Mouse (Mus musculus): ENCODE measurements at regions not wholly inside any gene's neighbourhood (a gene's known extent, or its start where the extent isn't known, plus 50 kb on each side); places are given as distances from the start of the nearest gene placed in this dataset.

GRCm38 (mm10) chr16:24080471-24080870, 91.8 kb upstream of the Bcl6 start:
- no peak for TF ChIP-seq CTCF (IDR thresholded peaks at IDR 0.05; ENCODE audit: low read depth)
- no peak for TF ChIP-seq EP300 (IDR thresholded peaks at IDR 0.05; ENCODE audit: low read depth)
- Histone ChIP-seq H3K27ac (ENCODE audit: low read depth) (no peak overlapping the region), H3K4me3 (ENCODE audit: low read depth, low read length) (no peak overlapping the region), H3K4me1 (ENCODE audit: control insufficient read depth, insufficient read depth) (no peaks in the 10 kb centered on the region), H3K9me3 (replicated peaks; ENCODE audit: control insufficient read depth, low read length) (no peaks in the 10 kb centered on the region), H3K27me3 (ENCODE audit: control insufficient read depth, insufficient read depth, low read length) (no peaks in the 10 kb centered on the region), H3K9ac (replicated peaks; ENCODE audit: low read depth, low read length) (no peak overlapping the region), H3K36me3 (replicated peaks; ENCODE audit: control insufficient read depth, insufficient read depth, low read length) (no peaks in the 10 kb centered on the region), H3K4me2 (ENCODE audit: low read depth, low read length) (no peak overlapping the region)
- 83% methylated on average over 5 of the region's 5 CpGs for WGBS
- no peak for DNase-seq (ENCODE audit: low spot score)
- ATAC-seq (ENCODE audit: insufficient read depth, low read depth) = no peak

- DNase-seq (ENCODE audit: low spot score) (no peak), ATAC-seq (ENCODE audit: insufficient read depth, low read depth) (no peak)
- H3K27ac ChIP-seq (ENCODE audit: low read depth) = no peak overlapping the region
- H3K4me2 ChIP-seq (ENCODE audit: low read depth, low read length) = no peak overlapping the region
- H3K9me3 ChIP-seq (replicated peaks; ENCODE audit: control insufficient read depth, low read length) = no peaks in the 10 kb centered on the region
- H3K27me3 ChIP-seq (ENCODE audit: control insufficient read depth, insufficient read depth, low read length) = no peaks in the 10 kb centered on the region
- H3K36me3 ChIP-seq (replicated peaks; ENCODE audit: control insufficient read depth, insufficient read depth, low read length) = no peaks in the 10 kb centered on the region
- no peak overlapping the region for H3K9ac ChIP-seq (replicated peaks; ENCODE audit: low read depth, low read length)
- no peak overlapping the region for H3K4me3 ChIP-seq (ENCODE audit: low read depth, low read length)
- TF ChIP-seq CTCF (IDR thresholded peaks at IDR 0.05; ENCODE audit: low read depth) (no peak), EP300 (IDR thresholded peaks at IDR 0.05; ENCODE audit: low read depth) (no peak)
- H3K4me1 ChIP-seq (ENCODE audit: control insufficient read depth, insufficient read depth) = no peaks in the 10 kb centered on the region
- WGBS = 85% methylated on average over 1 of the region's 1 CpGs
Measured at GRCm38 (mm10) chr16:24078622-24079021, 90.0 kb upstream of the Bcl6 start.

- ATAC-seq (ENCODE audit: insufficient read depth, low read depth) (no peak), DNase-seq (ENCODE audit: low spot score) (no peak)
- no peak overlapping the region for H3K27ac ChIP-seq (ENCODE audit: low read depth)
Measured at GRCm38 (mm10) chr16:24077428-24077827, 88.8 kb upstream of the Bcl6 start.

DNA sequence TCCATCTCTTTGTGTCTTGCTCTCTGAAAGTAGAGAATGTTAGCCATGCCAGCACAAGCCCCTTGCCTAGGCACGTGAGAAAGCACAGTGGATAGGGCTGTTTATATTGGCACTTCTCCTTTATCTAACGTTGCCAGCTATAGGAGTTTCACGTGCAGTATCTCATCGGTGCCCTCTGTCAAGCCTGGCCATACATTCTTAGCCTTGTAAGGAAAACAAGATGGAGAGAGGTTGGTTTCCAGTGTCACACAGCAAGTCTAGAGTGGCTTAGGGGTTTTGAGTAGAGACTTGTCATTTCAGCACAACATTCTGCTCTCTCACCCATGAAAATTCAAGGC, 88.1 kb upstream of the Bcl6 start:
- Histone ChIP-seq H3K4me1 (ENCODE audit: control insufficient read depth, insufficient read depth) (no peaks in the 10 kb centered on the region), H3K9me3 (replicated peaks; ENCODE audit: control insufficient read depth, low read length) (no peaks in the 10 kb centered on the region), H3K27ac (ENCODE audit: low read depth) (no peak overlapping the region), H3K4me2 (ENCODE audit: low read depth, low read length) (no peak overlapping the region), H3K4me3 (ENCODE audit: low read depth, low read length) (no peak overlapping the region), H3K27me3 (ENCODE audit: control insufficient read depth, insufficient read depth, low read length) (no peaks in the 10 kb centered on the region), H3K9ac (replicated peaks; ENCODE audit: low read depth, low read length) (no peak overlapping the region), H3K36me3 (replicated peaks; ENCODE audit: control insufficient read depth, insufficient read depth, low read length) (no peaks in the 10 kb centered on the region)
- DNase-seq (ENCODE audit: low spot score) (no peak), ATAC-seq (ENCODE audit: insufficient read depth, low read depth) (no peak)
- TF ChIP-seq CTCF (IDR thresholded peaks at IDR 0.05; ENCODE audit: low read depth) (no peak), EP300 (IDR thresholded peaks at IDR 0.05; ENCODE audit: low read depth) (no peak)
- WGBS = 71% methylated on average over 4 of the region's 4 CpGs

More at GRCm38 (mm10) chr16:24077428-24077827, 88.8 kb upstream of the Bcl6 start:
- Histone ChIP-seq H3K4me3 (ENCODE audit: low read depth, low read length) (no peak overlapping the region), H3K4me1 (ENCODE audit: control insufficient read depth, insufficient read depth) (no peaks in the 10 kb centered on the region), H3K36me3 (replicated peaks; ENCODE audit: control insufficient read depth, insufficient read depth, low read length) (no peaks in the 10 kb centered on the region), H3K9me3 (replicated peaks; ENCODE audit: control insufficient read depth, low read length) (no peaks in the 10 kb centered on the region), H3K9ac (replicated peaks; ENCODE audit: low read depth, low read length) (no peak overlapping the region), H3K4me2 (ENCODE audit: low read depth, low read length) (no peak overlapping the region), H3K27me3 (ENCODE audit: control insufficient read depth, insufficient read depth, low read length) (no peaks in the 10 kb centered on the region)
- WGBS = 65% methylated on average over 2 of the region's 2 CpGs
- TF ChIP-seq EP300 (IDR thresholded peaks at IDR 0.05; ENCODE audit: low read depth) = no peak

DNA sequence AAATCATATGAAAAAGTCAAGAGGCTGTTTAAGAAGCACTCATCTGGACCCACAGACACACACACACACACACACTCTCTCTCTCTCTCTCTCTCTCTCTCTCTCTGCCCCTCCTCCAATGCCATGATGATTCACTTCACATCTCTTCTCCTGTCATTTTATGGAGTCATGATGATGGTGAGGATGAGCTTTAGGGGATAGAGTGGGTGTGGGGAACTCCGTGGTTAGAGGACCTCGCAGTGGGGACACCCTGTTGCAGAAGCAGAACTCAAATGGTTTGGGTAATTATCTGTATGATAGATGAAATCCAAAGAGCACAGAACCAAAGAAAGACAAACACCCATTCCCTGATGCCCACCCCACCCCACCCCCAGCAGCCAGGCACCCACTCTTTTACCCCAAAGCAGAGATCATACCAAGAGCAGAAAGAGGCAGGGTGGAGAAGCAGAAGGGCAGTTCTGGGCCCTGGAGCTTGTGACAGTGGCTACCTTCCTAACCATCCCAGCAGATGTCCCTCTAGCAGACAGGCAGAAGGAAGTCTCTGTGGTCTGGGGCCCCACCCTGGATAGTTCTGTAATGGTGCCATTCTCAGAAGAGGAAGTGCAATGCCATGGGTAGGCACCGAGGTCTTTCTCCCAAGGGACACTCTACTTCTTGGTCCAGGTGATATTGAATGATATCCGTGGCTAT, 87.6 kb upstream of the Bcl6 start:
- H3K4me1 ChIP-seq (ENCODE audit: control insufficient read depth, insufficient read depth) = no peaks in the 10 kb centered on the region
- TF ChIP-seq CTCF (IDR thresholded peaks at IDR 0.05; ENCODE audit: low read depth) = no peak
- TF ChIP-seq EP300 (IDR thresholded peaks at IDR 0.05; ENCODE audit: low read depth) = no peak
- no peak overlapping the region for H3K4me3 ChIP-seq (ENCODE audit: low read depth, low read length)
- DNase-seq (ENCODE audit: low spot score) = no peak
- H3K27ac ChIP-seq (ENCODE audit: low read depth) = no peak overlapping the region
- 74% methylated on average over 4 of the region's 4 CpGs for WGBS
- H3K9ac ChIP-seq (replicated peaks; ENCODE audit: low read depth, low read length) = no peak overlapping the region
- no peaks in the 10 kb centered on the region for H3K27me3 ChIP-seq (ENCODE audit: control insufficient read depth, insufficient read depth, low read length)
- no peaks in the 10 kb centered on the region for H3K9me3 ChIP-seq (replicated peaks; ENCODE audit: control insufficient read depth, low read length)
- no peak for ATAC-seq (ENCODE audit: insufficient read depth, low read depth)
- H3K4me2 ChIP-seq (ENCODE audit: low read depth, low read length) = no peak overlapping the region
- H3K36me3 ChIP-seq (replicated peaks; ENCODE audit: control insufficient read depth, insufficient read depth, low read length) = no peaks in the 10 kb centered on the region

DNA sequence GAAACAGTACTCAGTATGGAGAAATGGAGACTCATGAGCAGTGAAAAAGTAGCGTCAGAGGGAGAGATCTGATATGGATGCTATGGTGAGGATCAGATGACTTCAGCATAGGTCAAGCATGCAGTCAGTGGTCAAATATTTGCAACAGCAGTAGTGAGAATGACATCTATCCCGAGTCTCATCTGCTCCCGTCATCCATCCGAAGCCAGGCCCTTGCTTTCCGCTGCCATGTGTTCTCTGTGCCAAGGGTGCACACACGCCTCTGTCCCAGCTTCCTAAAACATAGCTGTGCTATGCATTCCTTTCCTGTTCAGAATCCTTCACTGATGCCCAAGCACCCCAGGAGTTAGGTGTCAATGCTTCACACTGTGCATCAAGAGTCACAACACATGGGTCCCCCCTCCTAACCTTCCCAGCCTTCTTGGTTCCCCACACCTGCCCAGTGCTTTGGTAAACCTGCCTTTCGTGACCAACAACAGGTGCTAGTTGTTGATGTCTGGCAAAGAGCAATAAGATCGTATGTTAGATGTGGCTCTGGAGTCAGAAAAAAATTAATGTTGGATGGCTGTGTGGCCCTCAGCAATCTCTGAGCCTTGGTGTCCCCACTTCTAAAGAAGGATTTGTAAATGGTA, 85.1 kb upstream of the Bcl6 start:
- Histone ChIP-seq H3K4me1 (ENCODE audit: control insufficient read depth, insufficient read depth) (no peaks in the 10 kb centered on the region), H3K27ac (ENCODE audit: low read depth) (no peak overlapping the region), H3K36me3 (replicated peaks; ENCODE audit: control insufficient read depth, insufficient read depth, low read length) (no peaks in the 10 kb centered on the region), H3K9ac (replicated peaks; ENCODE audit: low read depth, low read length) (no peak overlapping the region), H3K4me3 (ENCODE audit: low read depth, low read length) (no peak overlapping the region), H3K27me3 (ENCODE audit: control insufficient read depth, insufficient read depth, low read length) (no peaks in the 10 kb centered on the region), H3K9me3 (replicated peaks; ENCODE audit: control insufficient read depth, low read length) (no peaks in the 10 kb centered on the region), H3K4me2 (ENCODE audit: low read depth, low read length) (no peak overlapping the region)
- DNase-seq (ENCODE audit: low spot score) (no peak), ATAC-seq (ENCODE audit: insufficient read depth, low read depth) (no peak)
- TF ChIP-seq EP300 (IDR thresholded peaks at IDR 0.05; ENCODE audit: low read depth) (no peak), CTCF (IDR thresholded peaks at IDR 0.05; ENCODE audit: low read depth) (no peak)
- WGBS = 83% methylated on average over 8 of the region's 8 CpGs

Data from heart, postnatal 0 days (tissue).